In genomic region chr3:143596949-143597593, GRCm38 (mm10) we compare ENCODE assay signal across 9 mouse cellular contexts.
DNase-seq lines count a peak whose midpoint lies in the region; ATAC-seq lines count a peak whose summit lies in the region.
"Had no signal": no experiment of that assay in that cellular context is flagged by ENCODE, and none has a peak within 500 bp of the region (broad histone marks: within the 10 kb centered on the region; RNA-seq: fewer than 3 reads in every experiment).

No protein-coding gene starts in this region.

- ATAC-seq in kidney, embryonic 15.5 days (replicated peaks; ENCODE audit: low FRiP score): 0 out of 2 replicates have a peak, but pooled peaks have one; percentile 12
- ATAC-seq in midbrain, embryonic 13.5 days: peak; percentile 62
- ATAC-seq in granulocyte monocyte progenitor cell, adult 5-6 weeks (replicated peaks; ENCODE audit: poor library complexity, severe bottlenecking): no peak

- WGBS in kidney, embryonic 15.5 days: 16% methylated on average over 11 of the region's 11 CpGs
- WGBS in midbrain, embryonic 13.5 days: 12% methylated on average over 11 of the region's 11 CpGs

- H3K36me3 ChIP-seq in kidney, embryonic 15.5 days: no peaks in the 10 kb centered on the region
- no peaks in the 10 kb centered on the region for H3K36me3 ChIP-seq in midbrain, embryonic 13.5 days

- H3K27ac ChIP-seq in kidney, embryonic 15.5 days: no peak overlapping the region
- H3K27ac ChIP-seq in midbrain, embryonic 13.5 days: no peak overlapping the region

- H3K4me3 ChIP-seq in kidney, embryonic 15.5 days (replicated peaks): no peak overlapping the region
- no peak overlapping the region for H3K4me3 ChIP-seq in midbrain, embryonic 13.5 days (replicated peaks)

- H3K9me3 ChIP-seq in kidney, embryonic 15.5 days (replicated peaks): no peaks in the 10 kb centered on the region
- no peaks in the 10 kb centered on the region for H3K9me3 ChIP-seq in midbrain, embryonic 13.5 days

- H3K9ac ChIP-seq in kidney, embryonic 15.5 days: no peak overlapping the region
- H3K9ac ChIP-seq in midbrain, embryonic 13.5 days (replicated peaks): no peak overlapping the region

- no peak for DNase-seq in kidney, adult 8-10 months
- peak; percentile 37 for DNase-seq in adrenal gland, postnatal 14 days
- DNase-seq in cerebellum, postnatal 36 days: peak; percentile 41 to 42
- DNase-seq in testis, postnatal 14 days (ENCODE audit: low spot score): no peak
- DNase-seq in layer of hippocampus, postnatal 14 days (ENCODE audit: low spot score in 2 of 2): no peak
- DNase-seq: spleen, adult 18-20 months had no signal

- 0 out of 2 replicates have a peak, but pooled peaks cover 9% of the 10 kb centered on the region for H3K4me1 ChIP-seq in kidney, embryonic 15.5 days
- H3K4me1 ChIP-seq in midbrain, embryonic 13.5 days (replicated peaks): peaks cover 10% of the 10 kb centered on the region; the same call in 1 of the 2 replicates

- peaks cover 3% of the 10 kb centered on the region; the same call in 1 of the 2 replicates for H3K27me3 ChIP-seq in kidney, embryonic 15.5 days
- H3K27me3 ChIP-seq in midbrain, embryonic 13.5 days: no peaks in the 10 kb centered on the region

- no peak overlapping the region for H3K4me2 ChIP-seq in kidney, embryonic 15.5 days
- H3K4me2 ChIP-seq in midbrain, embryonic 13.5 days (replicated peaks): 0 out of 2 replicates have a peak overlapping the region, but pooled peaks have one; percentile 11

Comparison
In these comparisons a context has a peak if more than half of its experiments do, and no peak if none do; other contexts are left out.
1. DNase-seq: peak in adrenal gland, postnatal 14 days (single experiment) and cerebellum, postnatal 36 days (2 of 2); none in kidney, adult 8-10 months (0 of 2), testis, postnatal 14 days (single experiment) and layer of hippocampus, postnatal 14 days (0 of 2).